Mouse (Mus musculus) liver (tissue): ENCODE measurements around the gene Tfcp2.

ENCODE experiments used
- DNase-seq: peaks from one replicate; pipeline ENCODE4 v3.0.0-alpha.2; 2020; ENCODE audit warnings: mixed read lengths

The Tfcp2 gene

GRCm38 (mm10) chr15:100551326-100552307, at the start of gene Tfcp2:
Gene Tfcp2, minus strand, starts transcription at chr15:100552008.
- peak; percentile 96 for DNase-seq

- no peak for DNase-seq
These were observed 49.0 kb upstream of the Tfcp2 start for GRCm38 (mm10) chr15:100600696-100601272.

- DNase-seq: peak; percentile 46
These were observed 48.4 kb upstream of the Tfcp2 start for GRCm38 (mm10) chr15:100600047-100600695.

GRCm38 (mm10) chr15:100599276-100600046, 47.7 kb upstream of the Tfcp2 start, which contains the start of gene Pou6f1:
Gene Pou6f1, minus strand, starts transcription at chr15:100599984.
- no peak for DNase-seq

- DNase-seq: no peak
These were observed 47.1 kb upstream of the Tfcp2 start for GRCm38 (mm10) chr15:100598883-100599275.

GRCm38 (mm10) chr15:100598287-100598882, 46.6 kb upstream of the Tfcp2 start:
- DNase-seq: no peak

GRCm38 (mm10) chr15:100592817-100593216, 41.0 kb upstream of the Tfcp2 start:
- no peak for DNase-seq

- no peak for DNase-seq
These were observed 38.6 kb upstream of the Tfcp2 start for GRCm38 (mm10) chr15:100590436-100590835.

- no peak for DNase-seq
These were observed 36.5 kb upstream of the Tfcp2 start for GRCm38 (mm10) chr15:100588297-100588696.

GRCm38 (mm10) chr15:100587166-100587565, 35.4 kb upstream of the Tfcp2 start:
- no peak for DNase-seq

- DNase-seq: no peak
These were observed 34.1 kb upstream of the Tfcp2 start for GRCm38 (mm10) chr15:100585931-100586330.

GRCm38 (mm10) chr15:100580108-100580507, 28.3 kb upstream of the Tfcp2 start:
- no peak for DNase-seq

GRCm38 (mm10) chr15:100577972-100578371, 26.2 kb upstream of the Tfcp2 start:
- DNase-seq: no peak

GRCm38 (mm10) chr15:100576810-100577209, 25.0 kb upstream of the Tfcp2 start:
- DNase-seq: no peak

GRCm38 (mm10) chr15:100576392-100576791, 24.6 kb upstream of the Tfcp2 start:
- no peak for DNase-seq

- DNase-seq: no peak
These were observed 23.6 kb upstream of the Tfcp2 start for GRCm38 (mm10) chr15:100575366-100575765.

GRCm38 (mm10) chr15:100574378-100574777, 22.6 kb upstream of the Tfcp2 start:
- no peak for DNase-seq

GRCm38 (mm10) chr15:100573946-100574345, 22.1 kb upstream of the Tfcp2 start:
- no peak for DNase-seq

GRCm38 (mm10) chr15:100569239-100569638, 17.4 kb upstream of the Tfcp2 start:
- DNase-seq: no peak

GRCm38 (mm10) chr15:100566531-100566930, 14.7 kb upstream of the Tfcp2 start:
- no peak for DNase-seq

- DNase-seq: peak; percentile 70
These were observed 6.1 kb upstream of the Tfcp2 start for GRCm38 (mm10) chr15:100557705-100558433.
